Mouse (Mus musculus) small intestine, adult 2 months (tissue): Measurements from ENCODE around the gene Prkag3.

ENCODE experiments used
- CTCF ChIP-seq: fragments of 200-500 bp; IDR thresholded peaks from 2 replicates; pipeline ENCODE4 v1.5.1; 2012; ENCODE audit warnings: low read depth, mild to moderate bottlenecking, control low read depth, inconsistent platforms, low read length, moderate library complexity, mixed read lengths; ENCODE audit not compliant: insufficient replicate concordance, insufficient read length; ENCODE audit errors: extremely low read depth
- POLR2A ChIP-seq: fragments of 200-500 bp; IDR thresholded peaks from 2 replicates; pipeline ENCODE4 v1.6.1; 2012; ENCODE audit warnings: low read depth, mild to moderate bottlenecking, control low read depth, inconsistent platforms, low read length, moderate library complexity

- no peak for TF ChIP-seq CTCF
- TF ChIP-seq POLR2A = no peak
Observed at GRCm38 (mm10) chr1:74693891-74694583, 55.0 kb downstream of the Prkag3 start.
